Mouse (Mus musculus) spleen, postnatal 0 days (tissue): ENCODE data around the gene Wdr20. TPM values are rescaled to one million over a fixed set of nuclear protein-coding genes. Genes with fewer than 3 reads are reported as not detected.

Source experiments
- polyA plus RNA-seq: library from polyadenylated mRNA; unstranded; fragments of >200 nt; fragmentation: Nextera tagmentation; extraction: Ambion mirVana; gene quantifications from 2 replicates; pipeline ENCODE4 v1.2.1, GENCODE M21; 2015

Wdr20 gene
- polyA plus RNA-seq, result 9.8 and 12.6 TPM in 2 replicates

DNA sequence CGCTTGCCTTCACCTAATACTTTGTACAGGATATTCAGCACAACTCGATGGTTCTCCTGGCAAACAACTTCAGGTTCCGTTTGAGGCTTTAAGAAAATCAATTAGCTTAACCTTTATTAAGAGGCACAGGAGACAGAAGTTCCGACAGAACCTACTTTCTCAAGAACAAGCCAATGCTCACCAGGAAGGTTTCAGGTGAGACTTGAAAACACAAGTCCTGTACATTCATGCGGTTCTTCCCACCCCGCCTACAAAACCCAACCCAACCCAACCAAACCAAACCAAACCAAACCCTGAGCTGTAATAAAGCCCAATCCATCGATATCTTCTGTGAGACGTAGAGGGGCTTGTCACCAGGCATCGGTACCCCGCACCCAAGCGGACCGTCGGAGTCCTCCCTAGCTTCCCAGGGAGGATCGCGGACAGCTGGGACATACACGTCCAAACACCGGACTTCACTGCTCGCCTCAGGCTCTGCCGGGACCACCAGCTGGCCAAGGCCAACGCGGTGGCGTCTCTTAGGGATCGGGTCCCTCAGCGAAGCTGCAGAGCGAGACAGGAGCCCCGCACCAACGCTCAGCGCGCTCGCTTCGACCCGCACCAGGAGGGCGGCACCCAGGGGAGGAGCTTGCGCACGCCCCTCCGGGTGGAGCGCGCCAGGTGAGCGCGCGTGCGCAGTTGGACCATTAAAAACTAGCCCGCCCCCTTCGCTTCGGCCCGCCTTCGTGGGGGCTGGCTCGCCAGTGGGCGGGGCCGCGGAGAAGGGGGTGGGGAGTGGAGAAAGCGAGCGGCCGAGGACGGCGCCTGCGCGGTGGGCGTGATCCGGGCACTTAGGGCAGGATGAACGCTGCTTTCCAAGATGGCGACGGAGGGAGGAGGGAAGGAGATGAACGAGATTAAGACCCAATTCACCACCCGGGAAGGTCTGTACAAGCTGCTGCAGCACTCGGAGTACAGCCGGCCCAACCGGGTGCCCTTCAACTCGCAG lies at the start of gene Wdr20:
Gene Wdr20 (plus strand): TSS at position 775 of the 988 bp plus-strand sequence.

DNA sequence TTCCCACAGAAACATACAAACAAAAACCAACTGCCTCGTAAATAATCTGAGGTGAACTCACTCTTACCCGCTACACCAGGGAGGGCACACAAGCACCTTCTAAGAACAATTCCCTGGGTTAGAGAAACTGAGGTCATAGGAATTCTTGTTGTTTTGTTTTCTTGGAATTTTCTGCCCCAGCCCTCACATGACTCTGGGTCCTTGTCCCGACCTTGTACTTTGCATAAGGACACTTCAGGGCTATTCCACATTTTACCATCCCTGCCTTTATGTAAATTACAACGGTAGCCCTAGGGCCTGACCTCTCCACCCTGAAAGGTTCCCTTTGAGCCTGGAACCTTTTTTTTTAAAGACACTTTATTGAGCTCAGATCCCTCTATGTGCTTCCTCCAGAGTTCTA lies 35.2 kb upstream of the Wdr20 start, which contains the start of gene Hsp90aa1:
Gene Hsp90aa1 (minus strand): TSS at position 173 of the 400 bp plus-strand sequence.

DNA sequence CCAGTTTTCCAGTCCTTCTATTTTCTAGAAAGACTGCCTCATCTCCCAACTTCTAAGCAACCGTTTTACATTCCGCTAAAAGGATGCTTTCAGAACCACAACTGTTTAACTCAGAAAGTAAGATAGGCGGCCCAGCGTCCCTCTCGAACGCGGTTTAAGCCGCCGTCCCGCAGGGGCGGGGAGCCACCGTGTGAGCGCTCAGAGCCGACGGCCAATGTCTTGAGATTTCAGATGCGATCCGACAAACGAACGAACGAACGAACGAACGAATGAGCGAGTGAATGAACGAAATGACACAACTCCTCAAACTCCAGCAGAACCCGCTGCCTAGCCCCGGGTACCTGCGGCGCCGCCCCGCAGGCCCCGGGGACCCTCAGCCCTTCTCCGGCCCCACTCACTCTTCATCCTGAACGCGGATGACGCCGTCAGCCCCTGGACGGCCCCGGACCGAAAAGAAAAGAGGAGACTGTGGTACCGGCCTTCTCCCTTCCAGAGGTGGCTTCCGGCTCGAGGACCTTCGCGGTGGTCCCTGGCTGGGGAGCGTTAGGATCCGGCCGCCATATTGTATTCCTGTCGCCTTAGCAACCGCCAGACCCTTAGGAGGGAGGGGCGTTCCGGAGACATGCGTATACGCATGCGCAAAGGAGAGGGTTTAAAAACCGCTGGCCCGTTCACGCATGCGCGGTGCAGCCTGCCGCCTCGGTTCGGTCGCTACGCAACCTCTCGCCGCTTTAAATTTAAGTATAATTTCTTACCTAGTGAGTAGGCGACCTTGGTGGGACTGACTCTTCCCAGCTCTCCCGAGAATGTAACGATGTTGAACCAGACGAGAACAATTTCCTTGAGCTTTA lies 102.8 kb downstream of the Wdr20 start, which contains the start of gene Mok:
Gene Mok (minus strand): TSS at position 592 of the 851 bp plus-strand sequence.

DNA sequence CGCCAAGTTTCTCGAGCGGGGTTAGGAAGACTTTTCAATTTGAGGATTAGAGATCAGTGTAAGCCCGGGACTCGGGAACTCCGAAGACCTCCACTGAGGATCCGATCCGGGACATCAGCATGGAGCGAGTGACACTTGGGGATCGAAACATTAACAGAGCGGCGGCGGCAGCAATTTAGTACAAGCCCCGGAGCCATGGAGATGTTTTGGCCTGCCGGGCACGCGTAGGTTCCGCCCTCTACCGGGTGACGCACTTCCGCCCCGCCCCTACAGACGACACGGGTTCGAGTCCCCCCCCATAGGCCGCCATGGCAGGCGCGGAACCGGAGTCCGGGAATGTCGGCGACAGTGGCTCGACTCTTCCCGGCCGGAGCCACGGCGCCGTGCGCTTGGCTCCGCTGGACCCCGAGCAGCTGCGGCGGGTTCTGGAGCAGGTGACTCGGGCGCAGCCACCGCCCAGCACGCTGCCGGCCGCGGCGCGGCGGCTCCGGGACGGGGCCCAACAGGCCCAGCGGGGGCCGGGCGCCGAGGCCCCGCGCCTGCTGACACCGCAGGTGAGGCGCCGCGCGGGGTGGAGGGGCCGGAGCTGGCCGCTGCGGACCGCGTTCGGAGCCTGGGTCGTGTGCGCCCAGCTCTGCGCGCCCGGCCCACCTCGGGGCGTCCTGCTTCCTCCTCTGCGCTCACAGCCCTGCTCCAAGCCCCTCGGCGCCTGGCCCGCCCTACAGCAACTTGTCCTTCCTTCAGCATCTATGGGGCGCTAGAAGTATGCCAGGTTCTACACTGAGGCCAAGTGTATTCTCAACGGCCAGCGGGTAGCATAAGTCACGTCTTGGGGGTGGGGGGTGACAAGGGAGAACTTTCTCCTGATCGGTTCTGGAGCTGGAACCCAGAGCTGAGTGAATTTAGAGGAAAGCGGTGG lies 112.5 kb downstream of the Wdr20 start, which contains the start of gene Zfp839:
Gene Zfp839 (plus strand): TSS at position 244 of the 919 bp plus-strand sequence.

Other genes starting within 250 kb of the Wdr20 start
- 16.0 and 20.2 TPM in 2 replicates for gene Dync1h1, start 136.5 kb upstream of the Wdr20 start, polyA plus RNA-seq
- gene 1700001K19Rik, start 55.3 kb upstream of the Wdr20 start, polyA plus RNA-seq, result 0.17 TPM in 1 of 2 replicates, not detected in the other
- 648 and 727 TPM in 2 replicates for gene Hsp90aa1, start 35.2 kb upstream of the Wdr20 start, polyA plus RNA-seq
- 0.42 and 0.73 TPM in 2 replicates for gene Mok, start 103.0 kb downstream of the Wdr20 start, polyA plus RNA-seq
- gene Zfp839, start 112.3 kb downstream of the Wdr20 start, polyA plus RNA-seq, result 2.4 and 2.8 TPM in 2 replicates
- gene Cinp, start 151.2 kb downstream of the Wdr20 start, polyA plus RNA-seq, result 65.1 and 70.1 TPM in 2 replicates
- 1.6 TPM in 2 replicates for gene Tecpr2, start 151.3 kb downstream of the Wdr20 start, polyA plus RNA-seq
- gene Ankrd9, start 241.1 kb downstream of the Wdr20 start, polyA plus RNA-seq, result 35.0 and 41.1 TPM in 2 replicates